Mouse (Mus musculus): Measurements from ENCODE around the gene Ewsr1. TPM values are rescaled to one million over a fixed set of nuclear protein-coding genes. Genes with fewer than 3 reads are reported as not detected.
A peak's percentile ranks its signal among the peaks of the same experiment; 100 is the strongest.

Ewsr1 gene
- polyA plus RNA-seq (2012; rRNA removed) = 402 and 518 TPM in 2 replicates

GRCm38 (mm10) chr11:5098736-5099542 is at the start of gene Ewsr1, which contains the start of gene Rhbdd3:
Gene Ewsr1, minus strand, starts transcription at chr11:5099266.
Gene Rhbdd3, plus strand, starts transcription at chr11:5098926.
- peak; percentile 74; the same call in 1 of the 2 replicates for TF ChIP-seq POLR2A (IDR thresholded peaks at IDR 0.05; ENCODE audit: borderline replicate concordance, extremely low read depth, insufficient read depth, insufficient read length, poor library complexity, severe bottlenecking)
- TF ChIP-seq CTCF (IDR thresholded peaks at IDR 0.05; ENCODE audit: borderline replicate concordance, extremely low read depth, insufficient read depth, insufficient read length) = no peak
- DNase-seq (ENCODE audit: low read depth) = peak; percentile 98

GRCm38 (mm10) chr11:5145600-5145999 is 46.5 kb upstream of the Ewsr1 start:
- DNase-seq (ENCODE audit: low read depth) = no peak
- TF ChIP-seq POLR2A (IDR thresholded peaks at IDR 0.05; ENCODE audit: borderline replicate concordance, extremely low read depth, insufficient read depth, insufficient read length, poor library complexity, severe bottlenecking) (no peak), CTCF (IDR thresholded peaks at IDR 0.05; ENCODE audit: borderline replicate concordance, extremely low read depth, insufficient read depth, insufficient read length) (no peak)

GRCm38 (mm10) chr11:5141965-5142364 is 42.9 kb upstream of the Ewsr1 start:
- TF ChIP-seq CTCF (IDR thresholded peaks at IDR 0.05; ENCODE audit: borderline replicate concordance, extremely low read depth, insufficient read depth, insufficient read length) = no peak
- TF ChIP-seq POLR2A (IDR thresholded peaks at IDR 0.05; ENCODE audit: borderline replicate concordance, extremely low read depth, insufficient read depth, insufficient read length, poor library complexity, severe bottlenecking) = no peak
- no peak for DNase-seq (ENCODE audit: low read depth)

- no peak for TF ChIP-seq CTCF (IDR thresholded peaks at IDR 0.05; ENCODE audit: borderline replicate concordance, extremely low read depth, insufficient read depth, insufficient read length)
- no peak for TF ChIP-seq POLR2A (IDR thresholded peaks at IDR 0.05; ENCODE audit: borderline replicate concordance, extremely low read depth, insufficient read depth, insufficient read length, poor library complexity, severe bottlenecking)
- no peak for DNase-seq (ENCODE audit: low read depth)
Measured at GRCm38 (mm10) chr11:5141252-5141651, 42.2 kb upstream of the Ewsr1 start.

- peak; percentile 56 for DNase-seq (ENCODE audit: low read depth)
Measured at GRCm38 (mm10) chr11:5140619-5141018, 41.6 kb upstream of the Ewsr1 start.

GRCm38 (mm10) chr11:5139372-5139771 is 40.3 kb upstream of the Ewsr1 start:
- no peak for TF ChIP-seq CTCF (IDR thresholded peaks at IDR 0.05; ENCODE audit: borderline replicate concordance, extremely low read depth, insufficient read depth, insufficient read length)
- no peak for TF ChIP-seq POLR2A (IDR thresholded peaks at IDR 0.05; ENCODE audit: borderline replicate concordance, extremely low read depth, insufficient read depth, insufficient read length, poor library complexity, severe bottlenecking)
- DNase-seq (ENCODE audit: low read depth) = no peak

More at GRCm38 (mm10) chr11:5140619-5141018, 41.6 kb upstream of the Ewsr1 start:
- no peak for TF ChIP-seq POLR2A (IDR thresholded peaks at IDR 0.05; ENCODE audit: borderline replicate concordance, extremely low read depth, insufficient read depth, insufficient read length, poor library complexity, severe bottlenecking)
- TF ChIP-seq CTCF (IDR thresholded peaks at IDR 0.05; ENCODE audit: borderline replicate concordance, extremely low read depth, insufficient read depth, insufficient read length) = no peak

- TF ChIP-seq POLR2A (IDR thresholded peaks at IDR 0.05; ENCODE audit: borderline replicate concordance, extremely low read depth, insufficient read depth, insufficient read length, poor library complexity, severe bottlenecking) (no peak), CTCF (IDR thresholded peaks at IDR 0.05; ENCODE audit: borderline replicate concordance, extremely low read depth, insufficient read depth, insufficient read length) (no peak)
Measured at GRCm38 (mm10) chr11:5138642-5139041, 39.6 kb upstream of the Ewsr1 start.

GRCm38 (mm10) chr11:5135914-5136313 is 36.8 kb upstream of the Ewsr1 start:
- no peak for DNase-seq (ENCODE audit: low read depth)
- TF ChIP-seq POLR2A (IDR thresholded peaks at IDR 0.05; ENCODE audit: borderline replicate concordance, extremely low read depth, insufficient read depth, insufficient read length, poor library complexity, severe bottlenecking) (no peak), CTCF (IDR thresholded peaks at IDR 0.05; ENCODE audit: borderline replicate concordance, extremely low read depth, insufficient read depth, insufficient read length) (no peak)

More at GRCm38 (mm10) chr11:5138642-5139041, 39.6 kb upstream of the Ewsr1 start:
- DNase-seq (ENCODE audit: low read depth) = no peak

GRCm38 (mm10) chr11:5132751-5133150 is 33.7 kb upstream of the Ewsr1 start:
- DNase-seq (ENCODE audit: low read depth) = no peak
- TF ChIP-seq CTCF (IDR thresholded peaks at IDR 0.05; ENCODE audit: borderline replicate concordance, extremely low read depth, insufficient read depth, insufficient read length) (no peak), POLR2A (IDR thresholded peaks at IDR 0.05; ENCODE audit: borderline replicate concordance, extremely low read depth, insufficient read depth, insufficient read length, poor library complexity, severe bottlenecking) (no peak)

GRCm38 (mm10) chr11:5130111-5130665 is 31.1 kb upstream of the Ewsr1 start:
- DNase-seq (ENCODE audit: low read depth) = no peak
- TF ChIP-seq CTCF (IDR thresholded peaks at IDR 0.05; ENCODE audit: borderline replicate concordance, extremely low read depth, insufficient read depth, insufficient read length) = no peak
- no peak for TF ChIP-seq POLR2A (IDR thresholded peaks at IDR 0.05; ENCODE audit: borderline replicate concordance, extremely low read depth, insufficient read depth, insufficient read length, poor library complexity, severe bottlenecking)

GRCm38 (mm10) chr11:5129035-5129480 is 30.0 kb upstream of the Ewsr1 start:
- DNase-seq (ENCODE audit: low read depth) = peak; percentile 75
- TF ChIP-seq POLR2A (IDR thresholded peaks at IDR 0.05; ENCODE audit: borderline replicate concordance, extremely low read depth, insufficient read depth, insufficient read length, poor library complexity, severe bottlenecking) = no peak
- no peak for TF ChIP-seq CTCF (IDR thresholded peaks at IDR 0.05; ENCODE audit: borderline replicate concordance, extremely low read depth, insufficient read depth, insufficient read length)
